Mouse (Mus musculus): ENCODE measurements around the gene Gfer. TPM values are rescaled to one million over a fixed set of nuclear protein-coding genes. Genes with fewer than 3 reads are reported as not detected.
A peak's percentile ranks its signal among the peaks of the same experiment; 100 is the strongest.

Gene Gfer
- total and polyA plus RNA-seq, 3 experiments = 83.0 to 86.8 TPM; not detected in 1

DNA sequence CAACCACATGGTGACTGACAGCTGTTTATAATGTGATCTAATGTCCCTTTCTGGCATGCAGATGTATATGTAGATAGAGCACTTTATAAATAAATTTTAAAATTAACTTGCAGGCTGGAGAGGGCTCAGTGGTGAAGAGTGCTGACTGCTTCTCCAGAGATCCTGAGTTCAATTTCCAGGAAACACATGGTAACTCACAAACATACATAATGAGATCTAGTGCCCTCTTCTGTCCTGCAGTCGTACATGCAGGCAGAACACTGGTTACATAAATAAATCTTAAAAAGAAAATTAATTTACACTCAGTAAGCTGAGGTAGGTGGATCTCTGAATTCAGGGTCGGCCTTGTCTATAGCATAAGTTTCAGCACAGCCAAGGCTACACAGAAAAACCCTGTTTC, 12.7 kb upstream of the Gfer start:
- Histone ChIP-seq H3K4me3 (ENCODE audit: control insufficient read depth in 1 of 2, insufficient read depth in 1 of 2, low read depth in 2 of 2, low read length in 2 of 2) (peak overlapping the region in 1 of 2 experiments; percentile 2; a peak in 1 of 4 replicates), H3K9me3 (replicated peaks; ENCODE audit: insufficient read depth, low read length) (no peaks in the 10 kb centered on the region), H3K27me3 (ENCODE audit: control insufficient read depth in 1 of 2, insufficient read depth in 2 of 2, low read length in 2 of 2) (no peaks in the 10 kb centered on the region), H3K36me3 (ENCODE audit: control insufficient read depth in 1 of 2, insufficient read depth in 2 of 2, low read length in 2 of 2) (peaks cover 0 to 5% of the 10 kb centered on the region in 2 experiments; a peak in 2 of 4 replicates), H3K27ac (ENCODE audit: control insufficient read depth, low read depth, low read length) (no peak overlapping the region), H3K79me2 (ENCODE audit: control insufficient read depth, insufficient read depth, low read length, poor library complexity) (peaks cover 7% of the 10 kb centered on the region), H3K4me1 (ENCODE audit: control insufficient read depth in 1 of 2, insufficient read depth in 2 of 2, low read length in 2 of 2) (peaks cover 0 to 2% of the 10 kb centered on the region in 2 experiments; a peak in 1 of 4 replicates), H3K9ac (ENCODE audit: control insufficient read depth, low read depth, low read length, poor library complexity, severe bottlenecking) (no peak overlapping the region)
- DNase-seq (ENCODE audit: low read depth, low spot score) = peak; percentile 76
- no peak for TF ChIP-seq E2F4 (IDR thresholded peaks at IDR 0.05; ENCODE audit: borderline replicate concordance, low read depth, low read length)
- TF ChIP-seq ZNF384 (IDR thresholded peaks at IDR 0.05; ENCODE audit: low read depth, low read length) = 0 out of 2 replicates have a peak, but pooled peaks have one; percentile 22
- no peak for TF ChIP-seq CHD1 (IDR thresholded peaks at IDR 0.05; ENCODE audit: low read depth, low read length)

DNA sequence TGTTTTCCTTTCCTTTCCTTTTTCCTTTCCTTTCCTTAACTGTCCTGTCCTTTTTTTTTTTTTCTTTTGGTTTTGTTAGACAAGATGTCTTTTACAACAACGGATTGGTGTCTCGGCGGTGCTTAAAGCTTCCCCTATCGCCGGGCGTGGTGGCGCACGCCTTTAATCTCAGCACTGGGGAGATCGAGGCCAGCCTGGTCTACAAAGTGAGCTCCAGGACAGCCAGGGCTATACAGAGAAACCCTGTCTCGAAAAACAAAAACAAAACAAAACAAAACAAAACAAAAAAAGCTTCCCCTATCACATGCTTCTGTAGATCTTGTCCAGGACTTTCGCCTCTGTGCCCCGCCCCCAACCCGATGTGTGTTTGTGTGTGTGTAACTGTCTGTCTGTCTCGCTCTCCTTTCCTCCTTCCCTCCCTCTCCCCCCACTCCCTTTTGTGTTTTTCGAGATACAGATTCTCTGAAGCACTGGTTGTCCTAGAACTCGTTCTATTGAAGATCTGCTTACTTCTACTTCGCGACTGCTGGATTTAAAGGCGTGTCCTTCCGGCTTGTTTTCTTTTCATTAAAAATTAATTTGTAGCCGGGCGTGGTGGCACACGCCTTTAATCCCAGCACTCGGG, 12.0 kb upstream of the Gfer start:
- Histone ChIP-seq H3K9me3 (replicated peaks; ENCODE audit: insufficient read depth, low read length) (no peaks in the 10 kb centered on the region), H3K36me3 (ENCODE audit: control insufficient read depth in 1 of 2, insufficient read depth in 2 of 2, low read length in 2 of 2) (peaks cover 0 to 5% of the 10 kb centered on the region in 2 experiments; a peak in 2 of 4 replicates), H3K27ac (ENCODE audit: control insufficient read depth, low read depth, low read length) (peak overlapping the region; percentile 75), H3K4me1 (ENCODE audit: control insufficient read depth in 1 of 2, insufficient read depth in 2 of 2, low read length in 2 of 2) (peaks cover 0 to 2% of the 10 kb centered on the region in 2 experiments; a peak in 1 of 4 replicates), H3K4me3 (ENCODE audit: control insufficient read depth in 1 of 2, insufficient read depth in 1 of 2, low read depth in 2 of 2, low read length in 2 of 2) (peak overlapping the region; percentile 89 to 100), H3K9ac (ENCODE audit: control insufficient read depth, low read depth, low read length, poor library complexity, severe bottlenecking) (peak overlapping the region; percentile 85), H3K27me3 (ENCODE audit: control insufficient read depth in 1 of 2, insufficient read depth in 2 of 2, low read length in 2 of 2) (no peaks in the 10 kb centered on the region), H3K79me2 (ENCODE audit: control insufficient read depth, insufficient read depth, low read length, poor library complexity) (peaks cover 7% of the 10 kb centered on the region)
- TF ChIP-seq ZC3H11A (IDR thresholded peaks at IDR 0.05; ENCODE audit: low read depth, low read length) (no peak), ZMIZ1 (IDR thresholded peaks at IDR 0.05; ENCODE audit: low read depth, low read length) (no peak), RAD21 (IDR thresholded peaks at IDR 0.05; ENCODE audit: low read depth, low read length) (no peak), POLR2A (IDR thresholded peaks at IDR 0.05; ENCODE audit: control insufficient read depth in 1 of 2, insufficient read depth in 1 of 2, low read depth in 1 of 2, low read length in 2 of 2, poor library complexity in 1 of 2) (peak in 1 of 2 experiments; percentile 13; a peak in 1 of 4 replicates), TBP (IDR thresholded peaks at IDR 0.05; ENCODE audit: low read depth, low read length) (0 out of 2 replicates have a peak, but pooled peaks have one; percentile 4), MAX (IDR thresholded peaks at IDR 0.05; ENCODE audit: low read length) (no peak)
- peak; percentile 70 for DNase-seq (ENCODE audit: low read depth, low spot score)

DNA sequence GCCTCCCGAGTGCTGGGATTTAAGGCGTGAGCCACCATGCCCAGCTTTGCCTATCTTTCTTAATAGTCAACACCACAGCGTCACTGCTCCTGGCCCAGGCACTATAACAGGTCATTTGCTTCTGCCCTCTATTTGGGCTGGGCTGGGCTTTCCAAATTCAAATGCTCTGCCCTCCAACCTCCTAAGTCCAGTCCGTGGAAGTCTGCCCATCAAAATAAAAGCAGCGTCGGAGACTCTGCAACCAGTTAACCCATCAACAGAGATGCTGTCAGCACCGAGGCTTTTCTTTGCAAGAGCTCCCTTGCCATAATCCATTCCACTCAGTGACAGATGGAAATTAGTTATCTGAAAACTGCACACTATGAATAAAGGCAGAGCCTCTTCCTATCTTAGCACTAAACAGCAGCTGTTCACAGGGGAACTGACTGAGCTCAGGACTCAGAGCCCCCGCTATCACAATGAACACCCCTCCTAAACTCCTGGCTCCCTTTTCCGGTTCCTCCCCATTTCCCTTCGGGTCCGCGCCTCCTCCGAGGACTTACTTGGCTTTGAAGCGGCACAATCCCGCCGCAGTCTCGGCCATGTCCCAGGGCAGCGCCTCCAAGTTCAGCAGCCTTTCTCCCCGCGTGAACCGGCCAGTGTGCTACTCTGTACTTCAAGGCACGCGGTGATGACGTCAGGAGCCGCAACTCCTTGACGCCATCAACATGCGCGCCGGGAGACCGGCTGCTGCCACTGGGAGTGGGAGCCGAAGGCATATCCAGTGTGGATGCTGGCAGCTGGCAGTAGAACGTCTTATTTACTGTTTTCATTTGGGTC, 11.2 kb upstream of the Gfer start, which contains the start of gene Tbl3:
TSS of gene Tbl3 (minus strand) at position 679 of the 819 bp plus-strand sequence.
- Histone ChIP-seq H3K36me3 (ENCODE audit: control insufficient read depth in 1 of 2, insufficient read depth in 2 of 2, low read length in 2 of 2) (peaks cover 0 to 5% of the 10 kb centered on the region in 2 experiments; a peak in 2 of 4 replicates), H3K4me3 (ENCODE audit: control insufficient read depth in 1 of 2, insufficient read depth in 1 of 2, low read depth in 2 of 2, low read length in 2 of 2) (peak within 1 kb of the TSS; percentile 89 to 100), H3K27me3 (ENCODE audit: control insufficient read depth in 1 of 2, insufficient read depth in 2 of 2, low read length in 2 of 2) (no peaks in the 10 kb centered on the region), H3K27ac (ENCODE audit: control insufficient read depth, low read depth, low read length) (peak within 1 kb of the TSS; percentile 88), H3K4me1 (ENCODE audit: control insufficient read depth in 1 of 2, insufficient read depth in 2 of 2, low read length in 2 of 2) (peaks cover 0 to 2% of the 10 kb centered on the region in 2 experiments; a peak in 1 of 4 replicates), H3K9me3 (replicated peaks; ENCODE audit: insufficient read depth, low read length) (no peaks in the 10 kb centered on the region), H3K79me2 (ENCODE audit: control insufficient read depth, insufficient read depth, low read length, poor library complexity) (peaks cover 7% of the 10 kb centered on the region), H3K9ac (ENCODE audit: control insufficient read depth, low read depth, low read length, poor library complexity, severe bottlenecking) (peak within 1 kb of the TSS; percentile 85)
- DNase-seq (ENCODE audit: low read depth, low spot score) = peak; percentile 96
- TF ChIP-seq CHD1 (IDR thresholded peaks at IDR 0.05; ENCODE audit: low read depth, low read length) (no peak), GATA1 (IDR thresholded peaks at IDR 0.05; ENCODE audit: low read depth, low read length) (peak; percentile 79), ELF1 (IDR thresholded peaks at IDR 0.05; ENCODE audit: low read depth, low read length) (peak; percentile 42), MYC (IDR thresholded peaks at IDR 0.05; ENCODE audit: low read depth, low read length) (peak; percentile 69), KAT2A (conservative IDR thresholded peaks at IDR 0.05; ENCODE audit: low read depth, low read length) (no peak; the same call in 1 of the 2 replicates), NELFE (IDR thresholded peaks at IDR 0.05; ENCODE audit: low read depth, low read length) (peak; percentile 96), ZMIZ1 (IDR thresholded peaks at IDR 0.05; ENCODE audit: low read depth, low read length) (peak; percentile 79), POLR2A (IDR thresholded peaks at IDR 0.05; ENCODE audit: control insufficient read depth in 1 of 2, insufficient read depth in 1 of 2, low read depth in 1 of 2, low read length in 2 of 2, poor library complexity in 1 of 2) (peak; percentile 68 to 89; a peak in 3 of 4 replicates), JUND (IDR thresholded peaks at IDR 0.05; ENCODE audit: low read depth, low read length) (no peak), E2F4 (IDR thresholded peaks at IDR 0.05; ENCODE audit: borderline replicate concordance, low read depth, low read length) (no peak), HCFC1 (IDR thresholded peaks at IDR 0.05; ENCODE audit: low read depth, low read length) (peak; percentile 92), ZNF384 (IDR thresholded peaks at IDR 0.05; ENCODE audit: low read depth, low read length) (no peak), ETS1 (IDR thresholded peaks at IDR 0.05; ENCODE audit: low read depth, low read length) (peak; percentile 70), MAX (IDR thresholded peaks at IDR 0.05; ENCODE audit: low read length) (peak; percentile 89), USF2 (IDR thresholded peaks at IDR 0.05; ENCODE audit: borderline replicate concordance in 1 of 2, insufficient read depth in 1 of 2, low read depth in 1 of 2, low read length in 2 of 2) (no peak), CTCF (IDR thresholded peaks at IDR 0.05 in 2 of 3, conservative IDR thresholded peaks at IDR 0.05 in 1 of 3; ENCODE audit: control insufficient read depth in 1 of 3, insufficient read depth in 1 of 3, low read depth in 2 of 3, low read length in 3 of 3, poor library complexity in 1 of 3, severe bottlenecking in 1 of 3) (no peak), USF1 (IDR thresholded peaks at IDR 0.05; ENCODE audit: low read depth, low read length) (no peak), MYB (IDR thresholded peaks at IDR 0.05; ENCODE audit: low read depth, low read length) (peak; percentile 26; the same call in 1 of the 2 replicates)

Data from MEL (cell line).